Mouse (Mus musculus): ENCODE data around the gene Gprin2. TPM values are rescaled to one million over a fixed set of nuclear protein-coding genes. Genes with fewer than 3 reads are reported as not detected.

Gprin2 gene
- polyA plus RNA-seq, 1 experiment from 2014 or later = 0.08 TPM

GRCm38 (mm10) chr14:34200738-34201230, 669 bp downstream of the Gprin2 start:
- H3K4me2 ChIP-seq = peak overlapping the region; percentile 98
- 8% methylated on average over 19 of the region's 19 CpGs for WGBS
- H3K4me3 ChIP-seq = peak overlapping the region; percentile 77
- no peak overlapping the region for H3K27ac ChIP-seq (replicated peaks)
- peak overlapping the region; percentile 82 for H3K9ac ChIP-seq
- H3K4me1 ChIP-seq = peaks cover 5% of the 10 kb centered on the region
- 0 out of 2 replicates have a peak, but pooled peaks have one; percentile 21 for ATAC-seq (ENCODE audit: extremely low read depth, insufficient number of reproducible peaks, low FRiP score, low TSS enrichment)
- no peaks in the 10 kb centered on the region for H3K9me3 ChIP-seq
- no peaks in the 10 kb centered on the region for H3K36me3 ChIP-seq
- peaks cover 57% of the 10 kb centered on the region for H3K27me3 ChIP-seq (replicated peaks)

- Histone ChIP-seq H3K4me1 (peaks cover 11% of the 10 kb centered on the region), H3K9ac (no peak overlapping the region), H3K36me3 (no peaks in the 10 kb centered on the region), H3K27ac (replicated peaks) (no peak overlapping the region), H3K4me2 (no peak overlapping the region), H3K4me3 (no peak overlapping the region), H3K27me3 (replicated peaks) (peaks cover 49% of the 10 kb centered on the region), H3K9me3 (no peaks in the 10 kb centered on the region)
- 43% methylated on average over 4 of the region's 4 CpGs for WGBS
- no peak for ATAC-seq (ENCODE audit: extremely low read depth, insufficient number of reproducible peaks, low FRiP score, low TSS enrichment)
Measured at GRCm38 (mm10) chr14:34196706-34197105, 4.7 kb downstream of the Gprin2 start.

GRCm38 (mm10) chr14:34195466-34195865, 6.0 kb downstream of the Gprin2 start:
- peaks cover 39% of the 10 kb centered on the region for H3K27me3 ChIP-seq (replicated peaks)
- no peak overlapping the region for H3K9ac ChIP-seq
- H3K9me3 ChIP-seq = no peaks in the 10 kb centered on the region
- H3K4me1 ChIP-seq = peaks cover 7% of the 10 kb centered on the region
- no peaks in the 10 kb centered on the region for H3K36me3 ChIP-seq
- no peak for ATAC-seq (ENCODE audit: extremely low read depth, insufficient number of reproducible peaks, low FRiP score, low TSS enrichment)
- 86% methylated on average over 15 of the region's 15 CpGs for WGBS
- H3K4me2 ChIP-seq = no peak overlapping the region
- H3K27ac ChIP-seq (replicated peaks) = no peak overlapping the region
- H3K4me3 ChIP-seq = no peak overlapping the region

GRCm38 (mm10) chr14:34193879-34194278, 7.6 kb downstream of the Gprin2 start:
- no peak overlapping the region for H3K4me3 ChIP-seq
- 80% methylated on average over 4 of the region's 4 CpGs for WGBS
- H3K36me3 ChIP-seq = no peaks in the 10 kb centered on the region
- H3K9me3 ChIP-seq = no peaks in the 10 kb centered on the region
- no peak overlapping the region for H3K27ac ChIP-seq (replicated peaks)
- H3K4me1 ChIP-seq = peaks cover 6% of the 10 kb centered on the region
- no peak for ATAC-seq (ENCODE audit: extremely low read depth, insufficient number of reproducible peaks, low FRiP score, low TSS enrichment)
- H3K27me3 ChIP-seq (replicated peaks) = peaks cover 24% of the 10 kb centered on the region
- H3K4me2 ChIP-seq = no peak overlapping the region
- no peak overlapping the region for H3K9ac ChIP-seq

GRCm38 (mm10) chr14:34190361-34190760, 11.1 kb downstream of the Gprin2 start:
- ATAC-seq (ENCODE audit: extremely low read depth, insufficient number of reproducible peaks, low FRiP score, low TSS enrichment) = peak; percentile 70
- 59% methylated on average over 7 of the region's 7 CpGs for WGBS
- Histone ChIP-seq H3K27ac (replicated peaks) (peak overlapping the region; percentile 37; the same call in 1 of the 2 replicates), H3K9me3 (no peaks in the 10 kb centered on the region), H3K36me3 (no peaks in the 10 kb centered on the region), H3K4me2 (no peak overlapping the region), H3K9ac (no peak overlapping the region), H3K4me3 (no peak overlapping the region), H3K4me1 (peaks cover 6% of the 10 kb centered on the region), H3K27me3 (replicated peaks) (peaks cover 12% of the 10 kb centered on the region)

GRCm38 (mm10) chr14:34188629-34189028, 12.8 kb downstream of the Gprin2 start:
- ATAC-seq (ENCODE audit: extremely low read depth, insufficient number of reproducible peaks, low FRiP score, low TSS enrichment) = no peak
- H3K27me3 ChIP-seq (replicated peaks) = no peaks in the 10 kb centered on the region; the same call in 1 of the 2 replicates
- 53% methylated on average over 5 of the region's 5 CpGs for WGBS
- no peaks in the 10 kb centered on the region for H3K36me3 ChIP-seq
- H3K4me2 ChIP-seq = no peak overlapping the region
- no peak overlapping the region for H3K4me3 ChIP-seq
- H3K4me1 ChIP-seq = peaks cover 6% of the 10 kb centered on the region
- H3K27ac ChIP-seq (replicated peaks) = no peak overlapping the region
- no peaks in the 10 kb centered on the region for H3K9me3 ChIP-seq
- no peak overlapping the region for H3K9ac ChIP-seq

GRCm38 (mm10) chr14:34183101-34183500, 18.4 kb downstream of the Gprin2 start:
- Histone ChIP-seq H3K4me2 (no peak overlapping the region), H3K4me3 (no peak overlapping the region), H3K36me3 (0 out of 2 replicates have a peak, but pooled peaks cover 3% of the 10 kb centered on the region), H3K27ac (replicated peaks) (no peak overlapping the region), H3K9me3 (peaks cover 12% of the 10 kb centered on the region; the same call in 1 of the 2 replicates), H3K4me1 (no peaks in the 10 kb centered on the region), H3K27me3 (replicated peaks) (no peaks in the 10 kb centered on the region), H3K9ac (no peak overlapping the region)
- 69% methylated on average over 1 of the region's 1 CpGs for WGBS
- no peak for ATAC-seq (ENCODE audit: extremely low read depth, insufficient number of reproducible peaks, low FRiP score, low TSS enrichment)

GRCm38 (mm10) chr14:34179351-34179750, 22.1 kb downstream of the Gprin2 start:
- WGBS = 79% methylated on average over 3 of the region's 3 CpGs
- Histone ChIP-seq H3K4me3 (no peak overlapping the region), H3K4me1 (0 out of 2 replicates have a peak, but pooled peaks cover 3% of the 10 kb centered on the region), H3K36me3 (0 out of 2 replicates have a peak, but pooled peaks cover 3% of the 10 kb centered on the region), H3K27ac (replicated peaks) (no peak overlapping the region), H3K9ac (no peak overlapping the region), H3K4me2 (no peak overlapping the region), H3K27me3 (replicated peaks) (no peaks in the 10 kb centered on the region), H3K9me3 (peaks cover 12% of the 10 kb centered on the region; the same call in 1 of the 2 replicates)
- ATAC-seq (ENCODE audit: extremely low read depth, insufficient number of reproducible peaks, low FRiP score, low TSS enrichment) = no peak

GRCm38 (mm10) chr14:34171107-34171506, 30.3 kb downstream of the Gprin2 start:
- H3K27ac ChIP-seq (replicated peaks) = no peak overlapping the region
- H3K9ac ChIP-seq = no peak overlapping the region
- no peak overlapping the region for H3K4me3 ChIP-seq
- WGBS = 45% methylated on average over 3 of the region's 3 CpGs
- H3K36me3 ChIP-seq = no peaks in the 10 kb centered on the region
- H3K27me3 ChIP-seq (replicated peaks) = no peaks in the 10 kb centered on the region
- 0 out of 2 replicates have a peak, but pooled peaks cover 17% of the 10 kb centered on the region for H3K4me1 ChIP-seq
- no peak overlapping the region for H3K4me2 ChIP-seq
- H3K9me3 ChIP-seq = no peaks in the 10 kb centered on the region
- ATAC-seq (ENCODE audit: extremely low read depth, insufficient number of reproducible peaks, low FRiP score, low TSS enrichment) = no peak

- Histone ChIP-seq H3K27ac (replicated peaks) (no peak overlapping the region), H3K9ac (no peak overlapping the region), H3K36me3 (no peaks in the 10 kb centered on the region), H3K9me3 (no peaks in the 10 kb centered on the region), H3K4me1 (peaks cover 12% of the 10 kb centered on the region), H3K4me2 (no peak overlapping the region), H3K4me3 (no peak overlapping the region), H3K27me3 (replicated peaks) (peaks cover 26% of the 10 kb centered on the region)
- WGBS = 78% methylated on average over 12 of the region's 12 CpGs
- no peak for ATAC-seq (ENCODE audit: extremely low read depth, insufficient number of reproducible peaks, low FRiP score, low TSS enrichment)
Measured at GRCm38 (mm10) chr14:34155752-34156151, 45.7 kb downstream of the Gprin2 start.

GRCm38 (mm10) chr14:34154601-34155337, 46.7 kb downstream of the Gprin2 start:
- no peak overlapping the region for H3K4me3 ChIP-seq
- ATAC-seq (ENCODE audit: extremely low read depth, insufficient number of reproducible peaks, low FRiP score, low TSS enrichment) = no peak
- H3K36me3 ChIP-seq = no peaks in the 10 kb centered on the region
- peaks cover 12% of the 10 kb centered on the region for H3K4me1 ChIP-seq
- H3K9ac ChIP-seq = no peak overlapping the region
- peaks cover 27% of the 10 kb centered on the region for H3K27me3 ChIP-seq (replicated peaks)
- H3K9me3 ChIP-seq = no peaks in the 10 kb centered on the region
- WGBS = 51% methylated on average over 9 of the region's 9 CpGs
- no peak overlapping the region for H3K27ac ChIP-seq (replicated peaks)
- H3K4me2 ChIP-seq = no peak overlapping the region

Measured in heart, embryonic 13.5 days (tissue).